Mouse (Mus musculus): Measurements from ENCODE around the gene Slx4ip.

The Slx4ip gene

GRCm38 (mm10) chr2:136947937-136948336 is 56.9 kb downstream of the Slx4ip start:
- DNase-seq: no peak

GRCm38 (mm10) chr2:136952238-136952637 is 61.2 kb downstream of the Slx4ip start:
- DNase-seq: no peak

GRCm38 (mm10) chr2:136955726-136956571 is 64.9 kb downstream of the Slx4ip start:
- peak; percentile 9 for DNase-seq

GRCm38 (mm10) chr2:136958697-136959096 is 67.7 kb downstream of the Slx4ip start:
- no peak for DNase-seq

GRCm38 (mm10) chr2:136975774-136976173 is 84.8 kb downstream of the Slx4ip start:
- no peak for DNase-seq

GRCm38 (mm10) chr2:136979056-136979772 is 88.2 kb downstream of the Slx4ip start:
- DNase-seq: no peak

- peak; percentile 30 for DNase-seq
These were observed 90.3 kb downstream of the Slx4ip start for GRCm38 (mm10) chr2:136981062-136981879.

GRCm38 (mm10) chr2:136983959-136984358 is 92.9 kb downstream of the Slx4ip start:
- no peak for DNase-seq

GRCm38 (mm10) chr2:136985998-136986730 is 95.1 kb downstream of the Slx4ip start:
- DNase-seq: no peak

GRCm38 (mm10) chr2:136993116-136993515 is 102.1 kb downstream of the Slx4ip start:
- no peak for DNase-seq

- peak; percentile 56 for DNase-seq
These were observed 106.1 kb downstream of the Slx4ip start for GRCm38 (mm10) chr2:136997104-136997503.

- no peak for DNase-seq
These were observed 111.0 kb downstream of the Slx4ip start for GRCm38 (mm10) chr2:137002031-137002430.

GRCm38 (mm10) chr2:137006656-137007055 is 115.6 kb downstream of the Slx4ip start:
- no peak for DNase-seq

GRCm38 (mm10) chr2:137011980-137012379 is 121.0 kb downstream of the Slx4ip start:
- DNase-seq: no peak

GRCm38 (mm10) chr2:137013151-137013550 is 122.1 kb downstream of the Slx4ip start:
- no peak for DNase-seq

GRCm38 (mm10) chr2:137013811-137014350 is 122.9 kb downstream of the Slx4ip start:
- DNase-seq: no peak

- no peak for DNase-seq
These were observed 123.4 kb downstream of the Slx4ip start for GRCm38 (mm10) chr2:137014423-137014822.

GRCm38 (mm10) chr2:137044122-137044521 is 153.1 kb downstream of the Slx4ip start:
- no peak for DNase-seq

- no peak for DNase-seq
These were observed 158.3 kb downstream of the Slx4ip start for GRCm38 (mm10) chr2:137049367-137049766.

GRCm38 (mm10) chr2:137049906-137050305 is 158.9 kb downstream of the Slx4ip start:
- no peak for DNase-seq

- DNase-seq: no peak
These were observed 172.8 kb downstream of the Slx4ip start for GRCm38 (mm10) chr2:137063829-137064228.

GRCm38 (mm10) chr2:137064513-137064912 is 173.5 kb downstream of the Slx4ip start:
- DNase-seq: no peak

All from embryo, embryonic 11 days (tissue).